Mouse (Mus musculus): ENCODE measurements around the gene Bin2.

The Bin2 gene

GRCm38 (mm10) chr15:100599276-100600046 lies 69.9 kb downstream of the Bin2 start, which contains the start of gene Pou6f1:
Gene Pou6f1 (minus strand): TSS chr15:100599984.
- POLR2A ChIA-PET = interaction anchor here in 3 of 4 experiments (0.6 to 2.3 kb wide), 18 partner anchors 8 to 199 kb away, joined by 3 to 12 read pairs (median 3); partner anchors contain the start of genes Dazap2 (in 3 of the 3) and Smagp (in 1 of the 3)
- CTCF ChIA-PET = interaction anchor here (0.5 to 2.4 kb wide), 17 partner anchors 10 to 666 kb away, joined by 3 to 8 read pairs (median 4); partner anchors contain the start of genes Dazap2 (in 1 of the 4), Dip2b (in 1 of the 4) and Smagp (in 1 of the 4)

- POLR2A ChIA-PET = interaction anchor here in 3 of 4 experiments (1.0 to 2.3 kb wide), 9 partner anchors 8 to 125 kb away, joined by 3 to 12 read pairs (median 4); partner anchors contain the start of genes Dazap2 (in 3 of the 3) and Smagp (in 1 of the 3)
- CTCF ChIA-PET = interaction anchor here (0.6 to 2.4 kb wide), 7 partner anchors 9 to 381 kb away, joined by 3 to 8 read pairs (median 4); no protein-coding TSS in a partner anchor
Observed at GRCm38 (mm10) chr15:100598883-100599275, 70.5 kb downstream of the Bin2 start.

GRCm38 (mm10) chr15:100598287-100598882 lies 71.0 kb downstream of the Bin2 start:
- ChIA-PET POLR2A (interaction anchor here in 3 of 4 experiments (1.2 to 2.3 kb wide), 7 partner anchors 8 to 124 kb away, joined by 3 to 12 read pairs (median 4); partner anchors contain the start of genes Dazap2 (in 3 of the 3) and Smagp (in 1 of the 3)), CTCF (interaction anchor here in 3 of 4 experiments (0.5 to 1.0 kb wide), 5 partner anchors 8 to 178 kb away, joined by 3 to 7 read pairs (median 5); no protein-coding TSS in a partner anchor)

GRCm38 (mm10) chr15:100592817-100593216 lies 76.5 kb downstream of the Bin2 start:
- ChIA-PET CTCF (no interaction called here), POLR2A (interaction anchor here in 2 of 4 experiments (0.8 to 3.0 kb wide), 6 partner anchors 12 to 98 kb away, joined by 3 to 8 read pairs (median 3); partner anchors contain the start of genes Csrnp2 (in 1 of the 2), Dazap2 (in 1 of the 2) and Tfcp2 (in 1 of the 2))
